Mouse (Mus musculus): ENCODE measurements around the gene Clec9a.
A peak's percentile ranks its signal among the peaks of the same experiment; 100 is the strongest.

Clec9a gene

GRCm38 (mm10) chr6:129425812-129426211 is 17.1 kb downstream of the Clec9a start:
- no peak for DNase-seq

GRCm38 (mm10) chr6:129427281-129427680 is 18.6 kb downstream of the Clec9a start:
- no peak for DNase-seq

GRCm38 (mm10) chr6:129434239-129434638 is 25.6 kb downstream of the Clec9a start:
- DNase-seq = no peak

- no peak for DNase-seq
Measured at GRCm38 (mm10) chr6:129436025-129436424, 27.4 kb downstream of the Clec9a start.

- DNase-seq = no peak
Measured at GRCm38 (mm10) chr6:129438033-129438432, 29.4 kb downstream of the Clec9a start.

GRCm38 (mm10) chr6:129449743-129450142 is 41.1 kb downstream of the Clec9a start:
- DNase-seq = no peak

DNA sequence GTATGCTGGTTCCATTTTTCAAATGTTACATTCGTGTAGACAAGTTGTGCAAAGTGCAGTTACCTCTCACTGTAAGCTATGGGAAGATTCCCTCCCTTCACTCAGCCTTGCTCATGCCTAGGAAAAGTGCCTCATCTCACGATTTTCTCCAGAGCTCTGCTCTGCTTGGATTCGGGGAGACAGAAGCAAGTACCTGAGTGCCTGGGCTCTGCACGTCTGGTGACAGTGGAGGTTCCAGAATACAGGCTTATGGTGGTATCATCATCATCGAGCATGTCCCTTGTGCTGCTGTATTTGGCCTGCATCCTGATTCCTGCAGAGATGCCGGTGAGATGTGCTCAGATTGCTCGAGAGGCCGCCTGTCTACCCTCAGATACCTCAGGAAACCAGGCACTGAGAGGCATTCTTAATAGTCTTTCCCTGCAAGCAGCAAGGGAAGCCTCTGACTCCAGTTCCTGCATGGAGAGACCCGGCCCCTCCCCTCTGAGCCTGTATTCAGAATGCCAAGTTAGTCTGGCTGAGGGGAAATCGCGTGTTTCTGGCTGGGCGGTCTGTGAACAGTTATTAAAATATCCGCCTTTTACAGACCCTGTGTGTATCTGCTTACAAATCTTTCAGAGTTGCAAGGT is 42.9 kb downstream of the Clec9a start, which contains the start of gene Clec1a:
Gene Clec1a (minus strand): TSS at position 590 of the 629 bp plus-strand sequence.
- peak; percentile 47 to 59 for DNase-seq

- DNase-seq = no peak
Measured at GRCm38 (mm10) chr6:129471386-129471785, 62.7 kb downstream of the Clec9a start.

DNA sequence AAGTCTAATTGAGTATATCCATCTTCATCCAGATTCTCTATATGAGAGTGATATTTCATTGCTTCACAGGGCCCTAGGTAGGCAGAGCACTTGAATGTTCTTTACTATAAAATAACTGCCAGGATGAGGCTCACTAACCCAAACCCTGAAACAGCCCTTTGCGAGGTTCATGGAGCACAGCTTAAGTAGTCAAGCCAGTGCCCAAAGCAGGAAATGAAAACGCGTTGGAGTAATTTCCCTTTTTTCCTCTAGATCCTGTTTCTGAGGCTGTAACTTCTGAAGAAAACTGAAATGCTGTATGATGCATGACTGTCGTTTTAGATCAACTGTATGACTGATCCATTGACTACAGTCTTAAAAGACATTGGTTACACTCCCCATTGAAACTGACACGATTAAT is 64.0 kb downstream of the Clec9a start:
- DNase-seq = no peak
